Mouse (Mus musculus): ENCODE data around the gene Atp1a2. TPM values are rescaled to one million over a fixed set of nuclear protein-coding genes. Genes with fewer than 3 reads are reported as not detected.

Atp1a2 gene
- polyA plus RNA-seq, 1 experiment from 2014 or later: 3.0 TPM

GRCm38 (mm10) chr1:172319921-172320411 lies 22.1 kb upstream of the Atp1a2 start:
- peaks cover 66% of the 10 kb centered on the region for H3K4me1 ChIP-seq
- WGBS: 45% methylated on average over 5 of the region's 5 CpGs
- H3K9me3 ChIP-seq (replicated peaks): no peaks in the 10 kb centered on the region
- no peak for DNase-seq (ENCODE audit: low spot score)
- peaks cover 69% of the 10 kb centered on the region for H3K27me3 ChIP-seq (ENCODE audit: low read depth, poor library complexity, severe bottlenecking)
- peaks cover 43% of the 10 kb centered on the region for H3K36me3 ChIP-seq
- H3K27ac ChIP-seq (replicated peaks): peak overlapping the region; percentile 29
- H3K4me3 ChIP-seq: no peak overlapping the region

GRCm38 (mm10) chr1:172319346-172319745 lies 21.5 kb upstream of the Atp1a2 start:
- Histone ChIP-seq H3K36me3 (peaks cover 43% of the 10 kb centered on the region), H3K4me3 (no peak overlapping the region), H3K27ac (replicated peaks) (peak overlapping the region; percentile 70), H3K9me3 (replicated peaks) (no peaks in the 10 kb centered on the region), H3K27me3 (ENCODE audit: low read depth, poor library complexity, severe bottlenecking) (peaks cover 68% of the 10 kb centered on the region), H3K4me1 (peaks cover 69% of the 10 kb centered on the region)
- WGBS: 85% methylated on average over 7 of the region's 7 CpGs
- DNase-seq (ENCODE audit: low spot score): no peak

GRCm38 (mm10) chr1:172318424-172319035 lies 20.7 kb upstream of the Atp1a2 start:
- no peaks in the 10 kb centered on the region for H3K9me3 ChIP-seq (replicated peaks)
- H3K27ac ChIP-seq (replicated peaks): peak overlapping the region; percentile 70
- no peak for DNase-seq (ENCODE audit: low spot score)
- H3K27me3 ChIP-seq (ENCODE audit: low read depth, poor library complexity, severe bottlenecking): peaks cover 69% of the 10 kb centered on the region
- 80% methylated on average over 19 of the region's 19 CpGs for WGBS
- peaks cover 69% of the 10 kb centered on the region for H3K4me1 ChIP-seq
- H3K4me3 ChIP-seq: no peak overlapping the region
- H3K36me3 ChIP-seq: peaks cover 43% of the 10 kb centered on the region

- peak overlapping the region; percentile 70; the same call in 1 of the 2 replicates for H3K27ac ChIP-seq (replicated peaks)
- H3K4me1 ChIP-seq: peaks cover 69% of the 10 kb centered on the region
- H3K27me3 ChIP-seq (ENCODE audit: low read depth, poor library complexity, severe bottlenecking): peaks cover 70% of the 10 kb centered on the region
- 44% methylated on average over 15 of the region's 15 CpGs for WGBS
- H3K36me3 ChIP-seq: peaks cover 43% of the 10 kb centered on the region
- no peak for DNase-seq (ENCODE audit: low spot score)
- no peaks in the 10 kb centered on the region for H3K9me3 ChIP-seq (replicated peaks)
- no peak overlapping the region for H3K4me3 ChIP-seq
These were observed 20.1 kb upstream of the Atp1a2 start for GRCm38 (mm10) chr1:172317946-172318345.

- Histone ChIP-seq H3K36me3 (peaks cover 43% of the 10 kb centered on the region), H3K27ac (replicated peaks) (peak overlapping the region; percentile 70), H3K4me1 (peaks cover 69% of the 10 kb centered on the region), H3K4me3 (no peak overlapping the region), H3K9me3 (replicated peaks) (no peaks in the 10 kb centered on the region), H3K27me3 (ENCODE audit: low read depth, poor library complexity, severe bottlenecking) (peaks cover 67% of the 10 kb centered on the region)
- no peak for DNase-seq (ENCODE audit: low spot score)
- WGBS: 57% methylated on average over 18 of the region's 18 CpGs
These were observed 19.6 kb upstream of the Atp1a2 start for GRCm38 (mm10) chr1:172317431-172317830.

- peaks cover 60% of the 10 kb centered on the region for H3K27me3 ChIP-seq (ENCODE audit: low read depth, poor library complexity, severe bottlenecking)
- no peak for DNase-seq (ENCODE audit: low spot score)
- H3K27ac ChIP-seq (replicated peaks): peak overlapping the region; percentile 71
- peaks cover 81% of the 10 kb centered on the region for H3K4me1 ChIP-seq
- peaks cover 40% of the 10 kb centered on the region for H3K36me3 ChIP-seq
- H3K9me3 ChIP-seq (replicated peaks): no peaks in the 10 kb centered on the region
- WGBS: 79% methylated on average over 3 of the region's 3 CpGs
- H3K4me3 ChIP-seq: no peak overlapping the region
These were observed 17.0 kb upstream of the Atp1a2 start for GRCm38 (mm10) chr1:172314911-172315310.

GRCm38 (mm10) chr1:172313613-172314411 lies 15.9 kb upstream of the Atp1a2 start:
- peaks cover 78% of the 10 kb centered on the region for H3K4me1 ChIP-seq
- 66% methylated on average over 10 of the region's 10 CpGs for WGBS
- DNase-seq (ENCODE audit: low spot score): no peak
- peaks cover 56% of the 10 kb centered on the region for H3K27me3 ChIP-seq (ENCODE audit: low read depth, poor library complexity, severe bottlenecking)
- peak overlapping the region; percentile 84 for H3K4me3 ChIP-seq
- H3K27ac ChIP-seq (replicated peaks): peak overlapping the region; percentile 33; the same call in 1 of the 2 replicates
- H3K36me3 ChIP-seq: peaks cover 29% of the 10 kb centered on the region
- H3K9me3 ChIP-seq (replicated peaks): no peaks in the 10 kb centered on the region

GRCm38 (mm10) chr1:172312768-172313561 lies 15.1 kb upstream of the Atp1a2 start:
- Histone ChIP-seq H3K36me3 (peaks cover 21% of the 10 kb centered on the region), H3K4me3 (peak overlapping the region; percentile 84), H3K27ac (replicated peaks) (peak overlapping the region; percentile 91), H3K27me3 (ENCODE audit: low read depth, poor library complexity, severe bottlenecking) (peaks cover 47% of the 10 kb centered on the region), H3K9me3 (replicated peaks) (no peaks in the 10 kb centered on the region), H3K4me1 (peaks cover 76% of the 10 kb centered on the region)
- DNase-seq (ENCODE audit: low spot score): no peak
- WGBS: 20% methylated on average over 16 of the region's 16 CpGs

- no peaks in the 10 kb centered on the region for H3K9me3 ChIP-seq (replicated peaks)
- DNase-seq (ENCODE audit: low spot score): peak; percentile 91
- peaks cover 12% of the 10 kb centered on the region for H3K36me3 ChIP-seq
- peak overlapping the region; percentile 84 for H3K4me3 ChIP-seq
- peak overlapping the region; percentile 91 for H3K27ac ChIP-seq (replicated peaks)
- H3K4me1 ChIP-seq: peaks cover 72% of the 10 kb centered on the region
- peaks cover 39% of the 10 kb centered on the region for H3K27me3 ChIP-seq (ENCODE audit: low read depth, poor library complexity, severe bottlenecking)
- under 1% methylated on average over 41 of the region's 55 CpGs for WGBS
These were observed 14.3 kb upstream of the Atp1a2 start for GRCm38 (mm10) chr1:172311921-172312767.

- Histone ChIP-seq H3K27ac (replicated peaks) (peak overlapping the region; percentile 91), H3K9me3 (replicated peaks) (no peaks in the 10 kb centered on the region), H3K36me3 (peaks cover 6% of the 10 kb centered on the region), H3K4me3 (peak overlapping the region; percentile 84), H3K4me1 (peaks cover 70% of the 10 kb centered on the region), H3K27me3 (ENCODE audit: low read depth, poor library complexity, severe bottlenecking) (peaks cover 35% of the 10 kb centered on the region)
- DNase-seq (ENCODE audit: low spot score): no peak
- WGBS: 5% methylated on average over 23 of the region's 23 CpGs
These were observed 13.5 kb upstream of the Atp1a2 start for GRCm38 (mm10) chr1:172311248-172311906.

GRCm38 (mm10) chr1:172309699-172310398 lies 12.0 kb upstream of the Atp1a2 start:
- Histone ChIP-seq H3K27ac (replicated peaks) (peak overlapping the region; percentile 92), H3K4me3 (peak overlapping the region; percentile 44), H3K9me3 (replicated peaks) (no peaks in the 10 kb centered on the region), H3K27me3 (ENCODE audit: low read depth, poor library complexity, severe bottlenecking) (peaks cover 32% of the 10 kb centered on the region), H3K4me1 (peaks cover 63% of the 10 kb centered on the region), H3K36me3 (no peaks in the 10 kb centered on the region)
- WGBS: 6% methylated on average over 14 of the region's 14 CpGs
- DNase-seq (ENCODE audit: low spot score): peak; percentile 94
